Mouse (Mus musculus) lung, postnatal 0 days (tissue): Measurements from ENCODE around the gene Nfatc3. TPM values are rescaled to one million over a fixed set of nuclear protein-coding genes. Genes with fewer than 3 reads are reported as not detected.

Experiments
- ATAC-seq: fragments of 200-750 bp; cut with Nextera tagmentation; 2 replicates; pipeline ENCODE4 v1.8.0; 2017; ENCODE audit warnings: moderate library complexity
- DNase-seq: peaks from one replicate; pipeline ENCODE4 v3.0.0-alpha.2; 2016; ENCODE audit warnings: low spot score
- H3K27ac ChIP-seq: fragments of 300-500 bp; sonication (generic); 2 replicates; pipeline ENCODE4 v1.5.1; 2014; ENCODE audit warnings: antibody characterized with exemption, mild to moderate bottlenecking, low read length, mixed read lengths
- H3K27me3 ChIP-seq: fragments of 300-500 bp; sonication (generic); replicated peaks from 2 replicates; pipeline ENCODE4 v1.6.1; 2014; ENCODE audit warnings: low read length, mixed read lengths; ENCODE audit not compliant: insufficient read depth
- H3K36me3 ChIP-seq: fragments of 300-500 bp; sonication (generic); 2 replicates; pipeline ENCODE4 v1.6.1; 2014; ENCODE audit warnings: low read length, mixed read lengths; ENCODE audit not compliant: insufficient read depth
- H3K4me1 ChIP-seq: fragments of 300-500 bp; sonication (generic); 2 replicates; pipeline ENCODE4 v1.6.1; 2014; ENCODE audit warnings: antibody characterized with exemption, low read depth, low read length, mixed read lengths; ENCODE audit not compliant: insufficient read depth
- H3K4me2 ChIP-seq: fragments of 300-500 bp; sonication (generic); replicated peaks from 2 replicates; pipeline ENCODE4 v1.6.1; 2014; ENCODE audit warnings: low read depth, mild to moderate bottlenecking, low read length, moderate library complexity, mixed read lengths
- H3K4me3 ChIP-seq: fragments of 300-500 bp; sonication (generic); 2 replicates; pipeline ENCODE4 v1.5.1; 2014; ENCODE audit warnings: low read depth, low read length
- H3K9ac ChIP-seq: fragments of 300-500 bp; sonication (generic); replicated peaks from 2 replicates; pipeline ENCODE4 v1.6.1; 2014; ENCODE audit warnings: low read depth, mild to moderate bottlenecking
- H3K9me3 ChIP-seq: fragments of 300-500 bp; sonication (generic); 2 replicates; pipeline ENCODE4 v1.6.1; 2016; ENCODE audit warnings: low read length, mixed read lengths
- CTCF ChIP-seq: IDR thresholded peaks from 2 replicates; pipeline ENCODE4 v1.5.1; 2016; ENCODE audit warnings: antibody characterized with exemption, mild to moderate bottlenecking
- EP300 ChIP-seq: IDR thresholded peaks from 2 replicates; pipeline ENCODE4 v1.6.1; 2016; ENCODE audit warnings: antibody characterized with exemption, mild to moderate bottlenecking, control low read depth
- WGBS: fragments of 180-500 bp; shearing (Covaris S2); extraction: QIAGEN DNeasy Blood & Tissue Kit; methylation state at CpG from one replicate; pipeline ENCODE4 v1.1.7; 2014; 5-methylcytosine and 5-hydroxymethylcytosine counted together
- polyA plus RNA-seq: library from polyadenylated mRNA; unstranded; fragments of >200 nt; fragmentation: Nextera tagmentation; extraction: Ambion mirVana; gene quantifications from 2 replicates; pipeline ENCODE4 v1.2.1, GENCODE M21; 2015

Nfatc3 gene
- polyA plus RNA-seq, 1 experiment from 2014 or later, result 3.4 TPM

DNA sequence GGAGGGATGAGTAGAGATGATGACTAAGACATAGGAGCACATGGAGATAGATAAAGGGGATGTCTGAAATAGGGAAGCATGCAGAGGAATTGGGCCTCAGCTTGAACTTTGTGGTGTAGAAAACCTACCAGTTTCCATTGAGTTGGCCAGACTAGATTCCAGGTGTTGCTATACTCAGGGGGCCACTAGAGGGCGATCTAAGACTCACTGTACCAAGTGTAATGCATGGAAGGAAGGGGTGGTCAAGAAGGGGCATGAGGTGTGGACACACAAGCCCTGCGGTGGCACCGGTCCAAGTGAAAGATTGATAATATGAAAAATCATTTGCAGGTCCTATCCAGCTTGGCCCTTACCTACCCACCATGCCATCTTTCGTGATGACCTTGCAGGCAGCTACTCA is 106.8 kb downstream of the Nfatc3 start:
- Histone ChIP-seq H3K4me3 (no peak overlapping the region), H3K27me3 (no peaks in the 10 kb centered on the region), H3K9me3 (no peaks in the 10 kb centered on the region), H3K36me3 (peaks cover 13% of the 10 kb centered on the region; the same call in 1 of the 2 replicates), H3K9ac (no peak overlapping the region), H3K27ac (no peak overlapping the region), H3K4me2 (no peak overlapping the region), H3K4me1 (no peaks in the 10 kb centered on the region)
- ATAC-seq (no peak), DNase-seq (peak; percentile 79)
- TF ChIP-seq EP300 (no peak), CTCF (peak; percentile 95)
- WGBS, result 33% methylated on average over 4 of the region's 4 CpGs

- Histone ChIP-seq H3K9me3 (no peaks in the 10 kb centered on the region), H3K9ac (peak within 1 kb of the TSS; percentile 63), H3K27ac (peak within 1 kb of the TSS; percentile 70), H3K4me3 (peak within 1 kb of the TSS; percentile 75), H3K36me3 (peaks cover 4% of the 10 kb centered on the region; the same call in 1 of the 2 replicates), H3K4me1 (no peaks in the 10 kb centered on the region), H3K27me3 (no peaks in the 10 kb centered on the region), H3K4me2 (peak within 1 kb of the TSS; percentile 96)
- ATAC-seq (peak; percentile 90), DNase-seq (peak; percentile 88)
- no peak for TF ChIP-seq EP300
- TF ChIP-seq CTCF, result peak; percentile 37
- 0% methylated on average over 40 of the region's 59 CpGs for WGBS
These were observed 109.8 kb downstream of the Nfatc3 start, which contains the start of gene Slc7a6 for GRCm38 (mm10) chr8:106168356-106169016. TSS of gene Slc7a6 (plus strand) at chr8:106168857.

DNA sequence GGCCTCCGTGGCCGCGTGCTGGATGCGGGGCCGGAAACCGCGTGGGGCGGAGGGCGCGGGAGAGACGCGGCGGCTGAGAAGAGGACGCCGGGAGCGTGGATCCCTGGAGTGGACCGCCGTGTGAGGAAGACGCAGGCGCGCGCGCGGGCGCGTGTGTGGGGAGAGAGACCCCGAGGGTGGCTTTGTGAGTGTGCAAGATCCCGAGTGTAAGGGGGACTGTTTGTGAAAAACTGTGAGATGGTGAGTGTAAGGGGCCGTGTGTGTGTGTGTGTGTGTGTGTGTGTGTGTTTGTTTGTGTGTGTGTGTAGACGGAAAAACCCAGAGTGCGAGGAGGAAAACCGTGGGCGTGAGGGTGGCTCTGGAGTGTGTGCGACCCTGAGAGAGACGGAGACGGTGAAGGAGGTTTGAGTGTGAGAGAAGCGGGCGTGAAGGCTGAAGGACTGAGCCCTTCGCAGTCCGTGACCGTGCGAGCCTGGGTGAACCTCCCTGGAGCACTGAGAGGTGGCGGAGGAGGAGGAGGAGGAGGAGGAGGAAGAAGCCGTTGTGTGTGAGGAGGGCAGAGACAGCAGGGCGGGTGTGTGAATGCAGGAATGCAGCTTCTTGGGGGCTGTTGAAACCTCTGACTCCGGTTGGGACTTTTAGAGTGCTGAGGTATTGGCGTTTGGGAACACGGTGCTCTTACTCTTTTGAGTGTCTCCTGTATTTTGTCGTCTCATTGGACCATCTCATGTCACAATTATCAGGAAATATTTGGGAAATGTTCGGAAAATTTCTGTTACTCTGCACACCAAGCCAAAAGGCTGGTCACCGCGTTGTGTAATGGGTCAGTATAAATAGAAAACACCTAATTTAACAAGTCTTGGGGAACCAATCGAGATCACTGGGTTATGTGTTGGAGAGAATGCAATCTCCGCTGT is 110.6 kb downstream of the Nfatc3 start:
- TF ChIP-seq EP300 (no peak), CTCF (no peak)
- Histone ChIP-seq H3K4me2 (peak overlapping the region; percentile 96), H3K27me3 (no peaks in the 10 kb centered on the region), H3K27ac (peak overlapping the region; percentile 70), H3K36me3 (no peaks in the 10 kb centered on the region), H3K4me3 (peak overlapping the region; percentile 75), H3K9me3 (no peaks in the 10 kb centered on the region), H3K9ac (peak overlapping the region; percentile 63), H3K4me1 (no peaks in the 10 kb centered on the region)
- peak; percentile 59 for ATAC-seq
- 1% methylated on average over 51 of the region's 54 CpGs for WGBS
- peak; percentile 80 for DNase-seq

DNA sequence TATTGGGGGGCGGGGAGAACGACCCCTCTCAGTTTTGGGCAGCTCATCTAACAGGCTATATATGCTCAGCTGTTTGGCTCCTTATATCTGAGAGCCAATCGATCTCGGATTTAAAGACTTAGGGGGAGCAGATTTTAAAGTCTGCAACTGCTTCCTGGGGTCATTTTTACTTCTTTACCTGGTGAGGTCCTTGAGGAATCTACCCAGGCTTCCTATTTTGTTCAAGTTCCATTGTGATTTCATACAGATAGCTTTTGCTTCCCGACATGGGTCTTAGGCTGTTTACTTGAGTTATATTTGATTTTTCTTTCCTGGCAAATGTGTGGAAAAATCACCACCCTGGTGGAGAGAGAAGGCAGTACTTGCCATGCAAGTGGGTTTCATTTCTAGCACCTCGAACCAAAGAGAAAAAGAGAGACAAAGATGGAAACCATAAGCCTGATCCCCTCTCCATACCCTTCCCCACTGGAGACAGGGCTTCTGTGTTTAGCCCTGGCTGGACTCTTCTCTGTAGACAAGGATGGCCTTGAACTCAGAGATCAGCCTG is 111.4 kb downstream of the Nfatc3 start:
- H3K36me3 ChIP-seq, result no peaks in the 10 kb centered on the region
- ATAC-seq (no peak), DNase-seq (peak; percentile 40)
- H3K4me1 ChIP-seq, result no peaks in the 10 kb centered on the region
- no peaks in the 10 kb centered on the region for H3K27me3 ChIP-seq
- 17% methylated on average over 6 of the region's 6 CpGs for WGBS
- no peak overlapping the region for H3K27ac ChIP-seq
- peak overlapping the region; percentile 96 for H3K4me2 ChIP-seq
- no peak overlapping the region for H3K9ac ChIP-seq
- peak overlapping the region; percentile 75 for H3K4me3 ChIP-seq
- no peaks in the 10 kb centered on the region for H3K9me3 ChIP-seq
- peak; percentile 48 for TF ChIP-seq CTCF
- TF ChIP-seq EP300, result peak; percentile 20; the same call in 1 of the 2 replicates

- TF ChIP-seq EP300, result no peak
- no peak for TF ChIP-seq CTCF
- ATAC-seq, result no peak
These were observed 114.9 kb downstream of the Nfatc3 start for GRCm38 (mm10) chr8:106173566-106173965.

DNA sequence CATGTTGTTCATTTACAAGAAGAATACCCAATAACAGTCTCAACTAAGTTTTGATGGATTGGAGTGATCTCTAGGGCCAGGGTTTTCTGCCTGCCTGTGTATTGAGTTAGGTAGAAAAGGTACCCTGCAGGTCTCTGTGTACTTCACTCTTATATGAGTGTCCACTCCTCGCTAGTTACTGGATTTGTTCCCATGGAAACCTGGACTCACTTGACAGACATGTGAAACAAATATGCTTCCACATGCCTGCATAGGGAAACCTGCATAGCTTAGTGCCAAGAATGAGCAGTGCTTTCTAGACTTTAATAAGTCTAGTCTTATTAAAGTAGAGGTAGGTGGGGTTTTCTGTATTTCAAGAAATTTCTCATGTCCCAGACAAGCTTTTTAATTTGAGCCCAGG is 118.3 kb downstream of the Nfatc3 start:
- Histone ChIP-seq H3K9ac (no peak overlapping the region), H3K4me2 (no peak overlapping the region), H3K27me3 (no peaks in the 10 kb centered on the region), H3K4me3 (no peak overlapping the region), H3K27ac (no peak overlapping the region), H3K9me3 (no peaks in the 10 kb centered on the region), H3K4me1 (peaks cover 9% of the 10 kb centered on the region; the same call in 1 of the 2 replicates), H3K36me3 (no peaks in the 10 kb centered on the region)
- DNase-seq (peak; percentile 86), ATAC-seq (peak; percentile 90)
- TF ChIP-seq CTCF, result no peak
- no peak for TF ChIP-seq EP300
- 28% methylated on average over 1 of the region's 1 CpGs for WGBS

More at GRCm38 (mm10) chr8:106173566-106173965, 114.9 kb downstream of the Nfatc3 start:
- Histone ChIP-seq H3K9me3 (no peaks in the 10 kb centered on the region), H3K27ac (no peak overlapping the region), H3K4me3 (no peak overlapping the region), H3K9ac (no peak overlapping the region), H3K4me2 (no peak overlapping the region), H3K36me3 (no peaks in the 10 kb centered on the region), H3K27me3 (no peaks in the 10 kb centered on the region), H3K4me1 (peaks cover 4% of the 10 kb centered on the region; the same call in 1 of the 2 replicates)
- no peak for DNase-seq
- WGBS, result 84% methylated on average over 3 of the region's 3 CpGs
